Mouse (Mus musculus) telencephalon, adult 2 months (tissue): ENCODE measurements around the gene H2-DMb1.

Source experiments
- DNase-seq: peaks from one replicate; pipeline ENCODE4 v3.0.0-alpha.2; 2011; ENCODE audit warnings: low read depth, low spot score

The H2-DMb1 gene

DNA sequence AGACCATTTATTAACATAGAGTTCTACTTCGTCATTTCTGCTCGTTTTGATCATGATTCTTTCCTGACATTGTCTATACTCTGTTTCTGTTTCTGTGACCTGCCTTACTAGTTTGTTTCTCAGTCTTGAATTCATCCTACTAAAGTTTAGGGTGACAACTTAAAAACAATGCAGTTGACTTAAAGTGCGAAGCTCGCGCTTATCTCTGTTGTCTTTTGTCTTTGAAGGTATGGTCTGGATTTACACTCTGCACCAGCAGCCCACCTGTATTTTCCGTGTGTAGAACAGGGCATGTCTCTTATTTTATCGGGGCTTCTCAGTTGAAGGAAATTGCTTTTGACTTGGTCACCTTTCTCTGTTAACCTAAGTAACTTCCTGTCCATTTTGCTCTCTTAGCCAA is 29.8 kb upstream of the H2-DMb1 start:
- DNase-seq = no peak

DNA sequence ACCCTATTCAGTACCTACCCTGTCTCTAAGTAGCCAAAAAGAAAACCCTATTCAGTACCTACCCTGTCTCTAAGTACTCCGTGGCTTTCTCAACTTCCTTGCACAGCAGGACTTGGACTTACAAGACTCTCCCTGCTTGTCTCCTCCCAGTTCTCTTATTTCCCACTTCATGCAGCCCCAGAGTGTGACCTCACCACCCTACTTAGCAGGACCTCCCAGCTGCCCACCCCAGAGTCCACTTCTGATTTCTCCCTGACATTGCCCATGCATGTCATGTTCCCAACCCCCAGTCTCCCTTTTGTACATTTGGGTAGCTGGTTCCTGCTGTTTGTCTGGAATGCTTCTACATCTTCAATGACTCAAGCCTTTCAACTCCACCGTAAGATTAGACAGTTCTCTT is 29.4 kb upstream of the H2-DMb1 start:
- DNase-seq = no peak

DNA sequence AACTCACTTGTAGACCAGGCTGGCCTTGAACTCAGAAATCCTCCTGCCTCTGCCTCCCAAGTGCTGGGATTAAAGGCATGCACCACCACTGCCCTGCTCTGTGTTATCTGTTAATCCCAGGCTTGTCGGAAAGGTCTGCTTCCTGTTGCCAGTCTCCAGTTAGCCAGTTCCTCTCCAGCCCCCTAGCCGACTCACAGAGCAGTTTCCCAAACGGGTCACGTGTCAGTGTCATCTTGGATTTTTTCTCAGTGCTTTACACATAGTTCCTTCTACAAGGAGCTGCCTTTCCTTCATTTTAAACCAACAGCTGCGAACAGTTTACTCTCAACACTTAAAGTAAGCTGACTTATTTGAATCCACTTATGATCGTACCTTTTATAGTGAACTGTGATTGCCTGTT is 28.2 kb upstream of the H2-DMb1 start:
- DNase-seq = no peak

DNA sequence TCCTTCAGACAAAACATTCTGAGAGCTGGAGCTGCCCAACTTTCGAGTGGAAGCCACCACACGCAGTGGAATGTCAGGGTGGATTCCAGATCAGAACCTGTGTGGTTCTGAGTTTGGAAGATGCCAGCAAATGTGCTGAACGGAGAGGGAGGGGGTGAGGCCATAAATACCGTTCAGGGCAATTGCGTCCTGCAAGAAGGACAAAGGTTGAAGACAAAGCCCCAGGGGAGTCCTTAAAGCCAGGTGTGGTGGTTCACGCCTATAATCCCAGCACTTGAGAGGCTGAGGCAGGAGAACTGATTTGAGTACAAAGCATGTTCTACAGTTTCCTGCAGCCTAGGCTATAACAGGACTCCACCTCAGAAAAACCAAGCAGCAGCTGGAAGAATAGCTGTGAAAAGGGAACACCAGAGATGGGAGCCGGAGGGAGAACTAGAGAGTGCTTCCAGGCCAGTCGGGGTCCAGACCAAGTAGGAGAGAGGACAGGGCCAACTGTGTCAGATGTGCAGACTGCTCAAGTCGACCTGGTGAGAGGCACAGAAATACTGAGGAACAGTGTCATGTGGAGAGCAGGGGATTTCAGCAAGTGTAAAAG is 25.9 kb upstream of the H2-DMb1 start:
- DNase-seq = no peak

DNA sequence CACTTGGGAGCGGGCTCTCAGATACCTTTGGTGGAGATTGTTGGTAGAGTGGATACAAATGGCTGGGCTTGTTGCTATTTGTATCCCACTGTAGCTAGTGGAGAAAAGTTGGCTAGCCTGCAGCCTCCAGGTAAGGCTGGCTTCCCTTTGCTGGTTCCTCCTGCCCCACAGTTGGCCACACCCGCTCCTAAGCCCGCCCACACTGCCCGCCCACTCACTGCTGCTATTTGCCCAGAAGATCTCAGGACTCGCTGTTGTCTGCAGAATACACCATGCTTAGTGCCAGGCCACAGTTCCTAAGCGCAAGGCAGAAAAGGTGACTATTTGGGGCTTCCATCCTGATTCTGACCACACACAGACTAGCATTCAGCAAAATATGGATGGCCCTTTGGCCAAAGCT is 25.4 kb upstream of the H2-DMb1 start:
- DNase-seq = no peak

DNA sequence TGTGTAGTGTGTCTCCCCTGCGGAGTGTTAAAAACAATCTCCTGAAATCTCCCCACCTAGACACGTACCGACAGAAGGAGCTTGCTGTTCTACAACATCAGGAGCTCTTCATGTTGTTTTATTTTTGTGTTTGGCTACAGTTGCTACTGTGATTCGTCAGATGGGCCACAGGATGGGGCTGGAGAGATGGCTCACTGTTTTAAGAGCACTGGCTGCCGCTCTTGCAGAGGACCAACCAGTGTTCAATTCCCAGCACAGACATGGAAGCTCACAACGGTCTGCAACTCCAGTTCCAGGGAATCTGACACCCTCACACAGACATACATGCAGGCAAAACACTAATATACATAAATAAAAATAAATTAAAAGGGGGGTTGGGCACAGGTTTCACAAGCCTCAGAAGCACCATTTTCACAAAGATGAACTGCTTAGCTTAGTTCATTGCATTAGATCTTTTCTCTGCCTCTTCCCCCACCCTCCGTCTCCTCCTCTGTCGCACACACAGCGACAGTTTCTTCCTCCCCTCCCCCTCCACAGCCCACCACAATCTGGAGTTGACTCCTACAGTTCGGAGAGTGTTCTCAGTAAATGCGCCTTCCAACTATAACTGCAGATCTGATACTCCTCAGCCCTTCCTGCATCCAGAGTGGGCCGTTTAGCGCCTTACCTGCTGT is 24.5 kb upstream of the H2-DMb1 start:
- no peak for DNase-seq

DNA sequence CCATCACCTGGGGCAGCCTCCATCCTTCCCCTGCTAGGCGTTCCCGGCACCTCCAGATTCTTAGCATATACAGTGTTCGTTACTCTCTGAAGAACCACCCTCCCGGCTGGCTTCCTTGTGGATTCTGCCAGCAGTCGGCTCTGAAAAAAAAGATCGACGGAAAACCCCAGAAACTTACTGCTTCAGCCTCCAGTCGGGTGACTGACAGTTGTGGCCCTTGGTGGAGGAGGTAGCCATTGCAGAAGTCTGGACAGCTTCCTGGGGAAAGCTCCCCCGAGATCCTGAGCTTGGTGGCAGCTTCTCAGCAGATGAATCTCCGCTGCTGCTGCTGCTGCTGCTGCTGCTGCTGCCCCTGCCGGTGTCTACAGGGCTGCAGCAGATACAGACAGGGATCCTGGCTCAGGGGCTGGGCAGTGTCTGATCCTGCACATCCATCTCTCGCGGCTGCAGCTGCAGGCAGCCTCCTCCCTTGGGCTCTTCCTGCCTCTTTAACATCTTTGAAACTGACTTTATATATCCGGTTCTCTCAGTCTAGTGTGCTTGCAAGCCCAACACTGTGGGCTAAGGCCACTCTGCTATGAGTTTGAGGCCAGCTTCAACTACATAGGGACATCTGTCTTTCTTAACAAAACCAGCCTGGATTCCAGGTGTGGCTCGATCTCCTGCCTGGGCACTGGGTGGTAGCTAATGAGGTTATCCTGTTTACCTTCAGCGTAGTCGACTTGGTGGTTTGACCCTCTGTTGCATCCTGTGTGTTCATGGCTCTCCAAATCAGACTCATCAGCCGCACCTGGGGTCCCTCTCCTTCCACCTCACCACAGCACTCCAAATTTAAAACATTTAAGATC is 23.7 kb upstream of the H2-DMb1 start:
- DNase-seq = no peak

DNA sequence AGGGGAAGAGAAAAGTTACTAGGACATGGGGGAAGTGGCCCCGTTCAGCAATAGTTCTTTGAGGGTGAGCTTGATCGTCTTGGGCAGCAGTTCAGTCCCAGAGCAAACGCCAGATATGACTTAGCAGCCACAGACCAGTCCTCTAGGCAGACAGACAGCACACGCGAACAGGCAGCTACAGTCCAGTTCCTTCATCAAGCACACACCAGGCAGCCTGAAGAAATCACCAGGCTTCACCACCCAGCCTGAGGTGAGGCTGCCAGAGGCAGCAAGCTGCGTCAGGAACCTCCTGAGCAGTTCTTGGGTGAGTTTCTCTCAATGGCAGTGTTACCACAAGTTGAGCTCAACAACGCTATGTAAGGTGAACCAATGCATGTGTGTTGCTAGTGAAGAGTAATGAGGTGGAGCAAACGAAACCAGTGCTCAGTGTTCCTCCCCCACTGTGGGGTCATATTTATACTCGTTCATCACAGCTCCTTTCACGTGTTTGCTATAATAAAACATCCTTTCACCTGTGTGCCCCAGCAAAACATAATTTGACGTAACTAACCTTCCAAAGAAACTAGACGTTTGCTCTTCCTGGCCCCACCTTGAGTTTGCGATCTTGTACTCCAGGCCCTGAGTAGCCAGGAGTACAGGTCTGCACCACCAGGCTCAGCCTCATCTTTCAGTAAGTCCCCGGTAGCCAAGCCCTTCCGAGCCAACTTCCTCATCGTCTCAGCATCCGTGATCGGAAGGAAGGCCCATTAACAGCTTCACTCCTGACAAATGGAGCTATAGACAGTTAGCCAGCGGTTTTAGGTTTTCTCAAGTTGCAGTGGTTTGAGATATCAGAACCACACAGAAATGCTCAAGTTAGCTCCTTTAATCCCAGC is 22.6 kb upstream of the H2-DMb1 start:
- no peak for DNase-seq

DNA sequence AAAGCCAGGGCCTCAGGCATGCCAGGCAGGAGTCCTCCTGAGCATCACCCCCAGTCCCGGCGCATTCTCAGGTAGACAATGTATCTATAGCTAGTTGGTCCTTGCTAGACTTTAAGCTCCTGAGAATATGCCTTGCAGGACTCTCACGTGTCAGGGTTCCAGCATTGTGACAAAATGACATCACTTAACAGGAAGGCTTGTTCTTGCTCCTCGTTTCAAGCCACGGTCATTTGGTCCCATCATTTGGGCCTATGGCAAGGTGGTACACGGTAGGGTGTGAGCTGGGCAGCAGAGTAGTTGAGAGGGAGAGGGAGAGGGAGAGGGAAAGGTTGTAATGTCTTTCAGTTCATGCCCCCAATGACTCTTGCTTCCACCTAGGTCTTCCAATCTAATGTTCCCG is 21.0 kb upstream of the H2-DMb1 start:
- DNase-seq = no peak

DNA sequence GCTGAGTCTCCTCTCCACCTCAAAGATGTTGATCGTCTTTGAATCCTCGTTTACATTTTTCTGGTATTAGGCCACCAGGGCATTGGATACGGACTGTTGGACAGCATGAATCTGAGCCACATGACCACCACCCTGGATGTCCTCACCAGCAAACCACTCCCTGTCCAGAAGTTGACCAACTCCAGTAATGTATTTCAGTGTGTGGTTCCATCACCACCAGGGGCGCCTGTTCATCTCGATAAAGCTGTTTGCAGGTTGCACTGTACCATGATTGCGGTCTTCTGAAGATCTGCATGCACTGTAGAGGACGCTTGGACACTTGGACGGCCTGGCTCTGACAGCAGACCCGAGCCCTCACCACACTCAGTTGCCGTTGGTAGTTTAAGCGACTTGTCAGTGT is 19.6 kb upstream of the H2-DMb1 start:
- DNase-seq = no peak

DNA sequence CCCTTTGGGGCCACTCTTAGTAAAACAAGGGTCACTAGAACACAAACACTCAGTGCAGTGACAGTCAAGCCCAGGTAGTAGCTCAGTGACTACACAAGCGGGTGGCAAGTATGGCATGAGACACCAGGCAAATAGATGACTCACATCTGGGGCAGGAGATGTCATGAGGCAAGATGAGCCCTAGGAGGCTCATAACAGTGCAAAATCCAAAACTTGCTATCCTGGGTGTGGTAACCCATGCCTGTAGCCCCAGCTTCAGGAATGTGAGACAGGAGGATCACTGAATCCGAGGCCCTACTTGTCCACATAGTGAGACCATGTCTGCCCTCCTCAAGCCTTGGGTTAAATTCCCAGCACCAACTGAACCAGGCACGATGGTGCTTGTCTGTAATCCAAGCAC is 18.4 kb upstream of the H2-DMb1 start:
- no peak for DNase-seq

DNA sequence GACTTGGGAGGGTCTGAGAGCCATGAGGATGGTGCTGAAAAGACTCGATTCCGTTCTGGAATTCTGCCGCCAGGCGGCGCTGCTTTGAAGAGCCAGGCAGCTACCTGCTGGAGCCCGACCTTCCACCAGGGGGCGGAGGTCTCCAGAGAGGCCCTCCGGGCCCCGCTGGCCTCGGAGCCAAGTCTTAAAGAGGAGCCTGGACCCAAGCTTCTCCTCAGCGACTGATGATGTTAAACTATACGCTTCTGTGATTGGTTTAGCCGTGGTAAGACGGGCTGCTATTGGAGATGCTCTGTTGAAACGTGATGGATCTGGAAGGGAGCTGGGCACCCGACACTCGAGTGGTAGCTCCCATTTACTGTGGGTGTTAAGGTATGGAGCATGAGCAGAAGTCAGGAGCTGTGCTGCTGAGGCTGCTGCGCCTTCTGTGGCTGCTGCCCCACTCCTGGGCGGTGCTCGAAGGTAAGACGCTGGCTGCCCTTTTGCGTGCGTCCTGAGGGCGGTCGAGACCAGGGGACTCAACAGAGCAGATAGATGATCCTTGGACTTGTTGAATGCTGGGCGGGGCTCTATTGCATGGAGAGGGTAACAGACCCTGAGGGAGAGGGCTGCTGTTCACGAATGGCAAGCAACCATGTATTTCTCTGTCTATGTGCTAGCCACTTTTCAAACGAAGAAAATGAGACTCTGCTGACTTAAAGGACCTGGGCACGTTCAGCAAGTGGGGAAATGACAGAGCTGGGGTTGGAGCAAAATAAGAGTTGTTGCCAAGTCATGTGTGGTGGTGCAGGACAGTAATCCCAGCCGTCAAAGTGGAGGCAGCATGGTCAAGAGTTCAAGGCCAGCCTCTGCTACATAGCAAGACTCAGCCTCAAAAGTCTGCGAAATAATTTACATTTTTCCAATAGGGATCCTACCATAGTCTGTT is 17.3 kb upstream of the H2-DMb1 start:
- DNase-seq = peak; percentile 99

DNA sequence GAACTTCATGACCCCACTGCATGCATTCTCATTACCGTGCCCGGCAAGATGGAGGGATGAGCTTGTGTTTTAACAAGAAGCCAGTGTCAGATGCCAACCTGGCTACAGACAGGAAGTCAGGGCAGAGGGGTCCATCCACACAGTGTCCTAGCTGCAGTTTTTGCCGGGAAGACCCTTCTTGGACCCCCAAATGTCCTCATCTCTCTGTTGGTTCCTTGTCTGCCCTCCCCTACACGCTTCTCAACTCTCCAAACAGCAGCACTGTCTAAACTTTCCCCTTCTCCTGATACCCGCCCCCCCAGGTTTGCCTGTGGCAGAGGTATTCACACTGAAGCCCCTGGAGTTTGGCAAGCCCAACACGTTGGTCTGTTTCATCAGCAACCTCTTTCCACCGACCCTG is 15.3 kb upstream of the H2-DMb1 start:
- DNase-seq = no peak

DNA sequence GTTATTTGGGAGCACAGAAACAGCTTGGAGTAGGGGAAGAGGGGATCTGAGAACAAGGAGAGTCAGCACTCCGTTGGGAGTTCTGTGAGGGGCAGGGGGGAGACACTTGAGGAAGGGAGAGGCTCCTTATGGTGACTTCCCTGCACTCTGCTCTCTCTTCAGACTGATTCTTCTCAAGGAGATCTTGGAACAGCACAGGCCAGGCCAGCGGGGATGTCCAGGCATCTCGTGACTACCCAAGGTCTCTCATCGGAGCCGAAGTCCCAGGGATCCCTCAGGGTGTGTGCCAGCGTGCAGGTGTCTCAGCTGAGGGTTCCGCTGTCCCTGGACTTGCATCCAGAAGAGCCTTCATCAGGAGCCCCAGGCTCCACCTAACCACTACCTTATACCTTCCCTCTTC is 14.2 kb upstream of the H2-DMb1 start:
- DNase-seq = no peak

DNA sequence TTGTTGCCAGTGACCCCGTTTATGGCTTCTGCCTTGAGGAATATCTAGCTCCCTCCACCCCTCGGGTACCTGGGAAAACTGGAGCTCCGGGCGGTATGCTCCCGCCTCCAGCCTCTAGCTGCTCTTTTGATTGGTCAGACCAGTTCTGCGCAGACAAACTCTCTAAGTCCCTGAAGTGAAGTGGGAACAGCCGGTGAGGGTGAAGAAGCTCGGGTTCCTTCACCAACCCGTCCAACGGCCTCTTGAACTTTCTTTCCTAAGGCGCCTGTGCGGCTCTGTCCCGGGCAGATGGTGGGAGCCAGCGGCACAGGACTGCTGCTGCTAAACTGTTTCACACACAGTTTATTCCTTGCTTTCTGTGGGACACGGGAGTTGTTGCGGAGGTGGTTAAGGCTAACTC is 13.5 kb upstream of the H2-DMb1 start:
- DNase-seq = no peak

DNA sequence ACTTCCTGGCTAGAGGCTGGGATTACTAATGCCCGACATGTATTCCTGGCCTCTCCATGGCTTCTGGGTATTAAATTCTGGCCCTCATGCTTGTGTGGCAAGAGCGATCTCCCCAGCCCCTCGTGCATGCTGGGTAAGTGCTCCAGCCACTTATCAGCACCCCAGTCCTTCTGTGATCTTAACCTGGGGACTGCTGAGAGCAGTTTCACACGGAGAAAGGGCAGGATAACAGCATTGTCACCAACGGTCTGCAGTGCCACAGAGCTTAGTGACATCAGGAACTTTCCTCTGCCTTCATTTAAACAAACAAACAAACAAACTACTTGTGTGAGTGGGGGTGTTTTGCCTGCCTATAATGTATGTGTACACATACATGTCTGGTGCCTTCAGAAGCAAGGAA is 12.6 kb upstream of the H2-DMb1 start:
- DNase-seq = no peak

DNA sequence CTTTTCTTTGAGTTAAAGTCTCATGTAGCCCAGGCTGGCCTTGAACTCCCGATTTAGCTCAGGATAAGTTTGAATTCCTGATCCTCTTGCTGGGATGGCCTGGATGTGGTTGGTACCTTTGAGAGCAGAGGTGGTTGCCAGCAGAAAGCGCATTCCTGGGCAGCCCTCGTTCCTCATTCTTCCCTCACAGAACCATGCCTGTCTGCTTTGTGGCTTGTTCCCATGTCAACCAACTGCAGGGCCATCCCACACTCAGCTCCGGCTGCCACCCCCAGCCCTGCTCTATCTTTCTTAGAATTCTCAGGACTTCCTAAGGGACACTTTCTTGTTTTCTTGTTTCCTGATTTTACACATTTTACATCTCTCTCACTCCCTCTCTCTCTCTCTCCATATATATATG is 11.4 kb upstream of the H2-DMb1 start:
- DNase-seq = no peak

DNA sequence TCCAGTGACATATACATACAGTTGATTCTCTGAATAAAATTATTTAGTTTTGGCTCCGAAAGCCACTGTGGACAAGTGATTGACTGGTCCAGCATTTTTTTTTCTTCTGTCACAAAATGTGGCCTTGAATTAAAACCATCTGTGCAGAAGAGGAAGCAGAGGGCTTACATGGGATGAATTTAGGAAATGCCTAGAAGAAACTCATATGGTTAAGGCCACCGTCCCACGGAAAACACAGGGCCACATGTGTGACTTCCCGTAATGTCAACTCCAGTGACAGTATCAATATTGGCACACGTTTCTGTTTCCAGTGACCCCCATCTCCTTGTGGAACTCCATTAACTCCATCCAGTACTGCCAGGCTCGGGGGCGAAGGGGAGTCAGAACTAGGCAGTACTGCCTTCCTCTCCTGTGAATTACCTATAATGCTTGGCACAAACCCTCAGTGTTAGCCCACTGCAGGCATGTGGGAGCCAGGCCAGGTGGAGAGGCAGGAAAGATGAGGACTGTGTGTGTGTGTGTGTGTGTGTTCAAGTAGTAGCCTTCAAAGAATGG is 10.3 kb upstream of the H2-DMb1 start:
- no peak for DNase-seq

DNA sequence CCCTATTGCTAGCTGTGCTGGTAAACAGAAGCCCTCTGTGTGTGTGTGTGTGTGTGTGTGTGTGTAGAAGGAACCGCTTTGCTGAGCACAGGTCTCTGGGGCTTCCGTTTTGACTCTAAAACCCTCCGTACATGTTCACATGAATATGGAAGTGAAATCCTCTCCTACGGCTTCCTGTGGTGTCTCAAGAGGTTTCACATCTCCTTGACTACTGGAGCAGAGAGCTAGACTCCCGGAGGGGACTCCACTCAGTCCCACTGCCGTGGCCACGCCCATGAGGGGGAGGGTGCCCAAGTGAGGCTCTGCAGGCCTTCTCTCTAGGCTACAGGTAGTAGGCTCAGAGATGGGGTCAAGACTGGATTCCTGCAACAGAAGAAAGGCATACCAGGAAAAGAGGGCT is 9.8 kb upstream of the H2-DMb1 start, which contains the start of gene H2-DMb2:
TSS of gene H2-DMb2 (plus strand) at position 275 of the 400 bp plus-strand sequence.
- DNase-seq = no peak

DNA sequence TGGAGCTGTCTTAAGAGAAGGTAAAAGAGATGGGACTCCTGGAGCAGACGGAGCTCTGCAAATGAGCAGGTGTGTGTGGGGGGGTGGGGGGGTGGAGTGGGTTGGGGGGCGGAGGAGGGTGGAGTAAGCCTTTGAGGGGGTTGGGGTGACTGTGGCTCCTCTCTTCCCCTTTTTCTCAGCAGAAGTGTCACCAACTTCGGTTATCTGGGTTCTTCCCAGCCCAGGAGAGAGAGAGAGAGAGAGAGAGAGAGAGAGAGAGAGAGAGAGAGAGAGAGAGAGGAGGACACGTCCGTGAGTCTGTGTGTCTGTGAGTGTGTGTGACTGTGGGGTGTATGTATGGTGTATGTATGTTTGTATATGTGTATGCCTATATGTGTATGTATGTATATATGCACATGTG is 9.4 kb upstream of the H2-DMb1 start:
- no peak for DNase-seq
